Mouse (Mus musculus) leukemia stem cell, adult 10-12 weeks (primary cell): ENCODE data around the gene Pom121. TPM values are rescaled to one million over a fixed set of nuclear protein-coding genes. Genes with fewer than 3 reads are reported as not detected.

Experiments
- polyA plus RNA-seq: library from polyadenylated mRNA; stranded (reverse); fragments of >175 nt; gene quantifications from 2 replicates; pipeline ENCODE4 v1.2.3, GENCODE M21; 2012; ENCODE audit warnings: low replicate concordance

The Pom121 gene
- polyA plus RNA-seq: 136 and 253 TPM in 2 replicates

GRCm38 (mm10) chr5:135394004-135394823, at the start of gene Pom121:
Pom121 (minus strand) TSS chr5:135394546.

GRCm38 (mm10) chr5:135369787-135370654, 24.3 kb downstream of the Pom121 start, which contains the start of gene Nsun5:
Nsun5 (plus strand) TSS chr5:135369953.

GRCm38 (mm10) chr5:135352995-135353394, 41.4 kb downstream of the Pom121 start, which contains the start of gene Trim50:
Trim50 (plus strand) TSS chr5:135353295.

GRCm38 (mm10) chr5:135349862-135350261, 44.5 kb downstream of the Pom121 start, which contains the start of gene Fkbp6:
Fkbp6 (minus strand) TSS chr5:135350044.

Other genes with a start within 250 kb of the Pom121 start
- 12.2 and 19.5 TPM in 2 replicates for gene Tbl2, start 244.9 kb downstream of the Pom121 start, polyA plus RNA-seq
- gene Bcl7b, start 226.3 kb downstream of the Pom121 start, polyA plus RNA-seq: 39.1 and 41.5 TPM in 2 replicates
- gene Baz1b, start 207.3 kb downstream of the Pom121 start, polyA plus RNA-seq: 64.8 and 68.5 TPM in 2 replicates
- 0.80 and 0.90 TPM in 2 replicates for gene Fzd9, start 143.3 kb downstream of the Pom121 start, polyA plus RNA-seq
- not detected in 2 replicates for gene Fkbp6, start 44.5 kb downstream of the Pom121 start, polyA plus RNA-seq
- not detected in 2 replicates for gene Trim50, start 41.3 kb downstream of the Pom121 start, polyA plus RNA-seq
- gene Nsun5, start 24.6 kb downstream of the Pom121 start, polyA plus RNA-seq: 12.6 and 25.2 TPM in 2 replicates
- 2.3 and 5.1 TPM in 2 replicates for gene Hip1, start 150.6 kb upstream of the Pom121 start, polyA plus RNA-seq
- gene Ccl26, start 169.0 kb upstream of the Pom121 start, polyA plus RNA-seq: not detected in 2 replicates
- gene Ccl24, start 178.5 kb upstream of the Pom121 start, polyA plus RNA-seq: 0.61 TPM in 1 of 2 replicates, not detected in the other
- 34.6 and 36.0 TPM in 2 replicates for gene Rhbdd2, start 238.1 kb upstream of the Pom121 start, polyA plus RNA-seq